Mouse (Mus musculus) cortical plate, adult 2 months (tissue): ENCODE measurements at regions not wholly inside any gene's neighbourhood (a gene's known extent, or its start where the extent isn't known, plus 50 kb on each side); places are given as distances from the start of the nearest gene placed in this dataset.

ENCODE experiments used
- CTCF ChIP-seq: fragments of 200-500 bp; IDR thresholded peaks from 2 replicates; pipeline ENCODE4 v1.5.1; 2011; ENCODE audit warnings: mild to moderate bottlenecking, control low read depth, low read length; ENCODE audit not compliant: insufficient read depth; ENCODE audit errors: extremely low read depth
- POLR2A ChIP-seq: fragments of 200-500 bp; IDR thresholded peaks from 2 replicates; pipeline ENCODE4 v1.6.1; 2011; ENCODE audit warnings: mild to moderate bottlenecking, low read length, control low read depth; ENCODE audit not compliant: insufficient read depth; ENCODE audit errors: extremely low read depth

DNA sequence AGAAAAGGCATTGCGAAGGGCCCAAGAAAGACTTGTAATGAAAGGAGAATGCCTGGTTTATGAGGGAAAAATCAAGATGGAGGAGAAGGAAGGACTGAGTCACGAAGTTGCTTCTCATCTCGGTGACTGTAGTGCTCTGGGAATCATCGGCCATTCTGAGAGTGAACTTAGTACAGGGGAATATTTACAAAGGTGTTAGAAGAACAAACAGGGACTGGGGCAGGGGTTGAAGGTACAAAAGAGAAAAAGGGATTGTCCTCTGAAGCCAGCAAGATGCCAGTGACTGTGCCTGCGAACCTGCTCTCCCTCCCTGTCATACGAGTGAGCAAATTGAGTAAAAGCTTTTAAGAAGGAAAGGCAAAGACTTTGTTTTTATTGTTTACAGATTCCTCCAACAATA is 78.1 kb upstream of the Ywhaq start:
- TF ChIP-seq POLR2A = no peak
- no peak for TF ChIP-seq CTCF
